Mouse (Mus musculus) stomach, embryonic 14.5 days (tissue): ENCODE measurements around the gene Znhit1. TPM values are rescaled to one million over a fixed set of nuclear protein-coding genes. Genes with fewer than 3 reads are reported as not detected.
"Not testable (repeated sequence)": the region's sequence is repeated elsewhere in the genome, so short reads cannot be mapped to it uniquely, and the experiment has no call there.

Source experiments
- ATAC-seq: fragments of 200-750 bp; cut with Nextera tagmentation; 2 replicates; pipeline ENCODE4 v1.8.0; 2017; ENCODE audit warnings: low read depth, moderate TSS enrichment; ENCODE audit not compliant: insufficient number of reproducible peaks, insufficient read depth, low FRiP score
- H3K27ac ChIP-seq: fragments of 300-500 bp; sonication (generic); 2 replicates; pipeline ENCODE4 v1.5.1; 2014; ENCODE audit warnings: mild to moderate bottlenecking, low read length, moderate library complexity, mixed read lengths
- H3K27me3 ChIP-seq: fragments of 300-500 bp; sonication (generic); 2 replicates; pipeline ENCODE4 v1.6.1; 2014; ENCODE audit warnings: low read length, control low read depth, mixed read lengths; ENCODE audit not compliant: control insufficient read depth, insufficient read depth
- H3K36me3 ChIP-seq: fragments of 300-500 bp; sonication (generic); 2 replicates; pipeline ENCODE4 v1.6.1; 2014; ENCODE audit warnings: mild to moderate bottlenecking, control low read depth, low read length, moderate library complexity, mixed read lengths; ENCODE audit not compliant: control insufficient read depth, insufficient read depth
- H3K4me1 ChIP-seq: fragments of 300-500 bp; sonication (generic); 2 replicates; pipeline ENCODE4 v1.6.1; 2014; ENCODE audit warnings: low read length, control low read depth, mixed read lengths; ENCODE audit not compliant: control insufficient read depth, insufficient read depth
- H3K4me2 ChIP-seq: fragments of 300-500 bp; sonication (generic); replicated peaks from 2 replicates; pipeline ENCODE4 v1.6.1; 2014; ENCODE audit warnings: low read depth, low read length, control low read depth
- H3K4me3 ChIP-seq: fragments of 300-500 bp; sonication (generic); 2 replicates; pipeline ENCODE4 v1.5.1; 2014; ENCODE audit warnings: low read depth, low read length, control low read depth
- H3K9ac ChIP-seq: fragments of 300-500 bp; sonication (generic); replicated peaks from 2 replicates; pipeline ENCODE4 v1.6.1; 2014; ENCODE audit warnings: low read depth, mild to moderate bottlenecking, control low read depth, low read length, moderate library complexity, mixed read lengths
- H3K9me3 ChIP-seq: fragments of 300-500 bp; sonication (generic); 2 replicates; pipeline ENCODE4 v1.6.1; 2016; ENCODE audit warnings: low read depth, low read length, control low read depth; ENCODE audit not compliant: control insufficient read depth
- WGBS: fragments of 180-500 bp; shearing (Covaris S2); extraction: QIAGEN DNeasy Blood & Tissue Kit; methylation state at CpG from one replicate; pipeline ENCODE4 v1.1.7; 2014; 5-methylcytosine and 5-hydroxymethylcytosine counted together
- polyA plus RNA-seq: library from polyadenylated mRNA; unstranded; fragments of >200 nt; fragmentation: Nextera tagmentation; extraction: Ambion mirVana; gene quantifications from 2 replicates; pipeline ENCODE4 v1.2.1, GENCODE M21; 2014

Znhit1 gene
- polyA plus RNA-seq, 1 experiment from 2014 or later, result 108 TPM

DNA sequence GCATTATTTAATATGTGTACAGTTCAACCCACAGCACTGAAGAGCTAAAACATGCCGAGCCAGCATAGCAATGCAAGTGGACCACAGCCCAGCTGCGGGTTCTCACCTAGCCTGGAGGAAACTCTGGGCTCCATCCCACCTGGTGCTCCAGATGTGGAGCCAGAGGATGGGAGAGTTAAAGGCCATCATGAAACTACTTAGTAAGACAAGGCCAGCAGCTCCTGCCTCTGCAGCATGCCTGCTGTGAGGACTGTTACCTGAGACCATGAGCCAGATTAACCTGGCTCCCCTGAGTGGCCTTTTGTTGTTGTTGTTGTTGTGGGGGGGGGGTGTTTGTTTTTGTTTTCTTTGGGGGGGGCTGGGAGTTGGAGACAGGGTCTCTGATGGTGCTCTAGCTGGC is 44.4 kb downstream of the Znhit1 start:
- Histone ChIP-seq H3K4me1 (no peaks in the 10 kb centered on the region), H3K36me3 (no peaks in the 10 kb centered on the region), H3K27me3 (no peaks in the 10 kb centered on the region), H3K27ac (no peak overlapping the region), H3K9me3 (no peaks in the 10 kb centered on the region), H3K9ac (no peak overlapping the region), H3K4me3 (no peak overlapping the region), H3K4me2 (no peak overlapping the region)
- no peak for ATAC-seq
- WGBS, result 70% methylated on average over 2 of the region's 2 CpGs

GRCm38 (mm10) chr5:136942781-136943180 is 45.0 kb downstream of the Znhit1 start:
- WGBS, result 55% methylated on average over 3 of the region's 3 CpGs

GRCm38 (mm10) chr5:136940845-136941560 is 46.8 kb downstream of the Znhit1 start:
- H3K4me2 ChIP-seq, result no peak overlapping the region
- H3K9me3 ChIP-seq, result no peaks in the 10 kb centered on the region
- no peak for ATAC-seq
- H3K4me3 ChIP-seq, result no peak overlapping the region
- H3K4me1 ChIP-seq, result no peaks in the 10 kb centered on the region
- no peak overlapping the region for H3K9ac ChIP-seq
- no peaks in the 10 kb centered on the region for H3K36me3 ChIP-seq
- no peaks in the 10 kb centered on the region for H3K27me3 ChIP-seq
- H3K27ac ChIP-seq, result no peak overlapping the region
- WGBS, result 85% methylated on average over 12 of the region's 12 CpGs

More at GRCm38 (mm10) chr5:136942781-136943180, 45.0 kb downstream of the Znhit1 start:
- no peak overlapping the region for H3K9ac ChIP-seq
- H3K4me2 ChIP-seq, result no peak overlapping the region
- no peak for ATAC-seq
- H3K27ac ChIP-seq, result no peak overlapping the region
- no peaks in the 10 kb centered on the region for H3K27me3 ChIP-seq
- no peak overlapping the region for H3K4me3 ChIP-seq
- H3K4me1 ChIP-seq, result no peaks in the 10 kb centered on the region
- H3K36me3 ChIP-seq, result no peaks in the 10 kb centered on the region
- H3K9me3 ChIP-seq, result no peaks in the 10 kb centered on the region

- H3K9ac ChIP-seq, ATAC-seq, H3K27ac ChIP-seq, H3K36me3 ChIP-seq, H3K27me3 ChIP-seq, H3K4me3 ChIP-seq, H3K4me1 ChIP-seq, H3K9me3 ChIP-seq, H3K4me2 ChIP-seq: not testable (repeated sequence)
- WGBS, result 74% methylated on average over 6 of the region's 6 CpGs
Measured at GRCm38 (mm10) chr5:136940029-136940428, 47.8 kb downstream of the Znhit1 start.

DNA sequence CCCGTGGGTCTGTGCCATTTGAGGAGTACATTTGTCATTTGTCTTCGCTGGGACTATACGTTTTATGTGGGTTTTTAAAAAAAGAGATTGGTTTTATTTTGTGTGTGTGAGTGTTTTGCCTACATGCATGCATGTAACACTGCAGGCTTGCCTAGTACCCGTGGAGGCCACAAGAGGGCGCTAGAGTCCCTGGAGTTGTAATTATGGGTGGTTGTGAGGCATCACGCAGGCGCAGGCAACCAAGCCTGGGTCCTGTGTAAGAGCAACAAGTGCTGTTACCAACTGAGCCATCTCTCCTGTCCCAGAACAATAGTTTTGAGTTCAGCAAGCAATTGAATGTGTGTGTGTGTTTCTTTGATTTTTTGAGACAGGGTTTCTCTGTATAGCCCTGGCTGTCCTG is 48.5 kb downstream of the Znhit1 start:
- 67% methylated on average over 7 of the region's 7 CpGs for WGBS
- Histone ChIP-seq H3K9ac (no peak overlapping the region), H3K4me2 (no peak overlapping the region), H3K4me3 (no peak overlapping the region), H3K9me3 (no peaks in the 10 kb centered on the region), H3K36me3 (no peaks in the 10 kb centered on the region), H3K27ac (no peak overlapping the region), H3K4me1 (no peaks in the 10 kb centered on the region), H3K27me3 (no peaks in the 10 kb centered on the region)
- no peak for ATAC-seq

DNA sequence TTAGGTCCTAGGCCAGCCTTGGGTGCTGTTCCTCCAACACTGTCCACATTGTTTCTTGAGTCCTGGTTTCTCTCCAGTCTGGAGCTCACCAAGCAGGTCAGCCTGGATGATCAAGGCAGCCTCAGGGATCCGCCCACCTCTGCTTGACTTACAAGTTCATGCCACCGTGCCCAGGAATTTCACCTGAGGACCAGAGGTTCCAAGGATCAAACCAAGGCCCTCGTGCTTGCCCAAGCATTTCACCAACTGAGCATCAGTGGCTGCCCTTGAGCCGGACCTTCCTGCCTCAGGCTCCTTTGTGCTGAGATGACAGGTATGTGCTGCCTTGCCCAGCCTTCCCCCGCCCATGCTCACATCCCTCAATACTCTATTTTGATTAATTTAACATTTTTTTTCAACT is 50.2 kb downstream of the Znhit1 start:
- no peak for ATAC-seq
- Histone ChIP-seq H3K9me3 (no peaks in the 10 kb centered on the region), H3K36me3 (no peaks in the 10 kb centered on the region), H3K4me1 (no peaks in the 10 kb centered on the region), H3K27ac (no peak overlapping the region), H3K4me2 (no peak overlapping the region), H3K27me3 (no peaks in the 10 kb centered on the region), H3K4me3 (no peak overlapping the region), H3K9ac (no peak overlapping the region)
- WGBS, result 87% methylated on average over 5 of the region's 5 CpGs

- Histone ChIP-seq H3K27me3 (no peaks in the 10 kb centered on the region), H3K27ac (no peak overlapping the region), H3K36me3 (no peaks in the 10 kb centered on the region), H3K9me3 (no peaks in the 10 kb centered on the region), H3K4me3 (no peak overlapping the region), H3K9ac (no peak overlapping the region), H3K4me1 (no peaks in the 10 kb centered on the region), H3K4me2 (no peak overlapping the region)
- WGBS, result 83% methylated on average over 6 of the region's 6 CpGs
- no peak for ATAC-seq
Measured at GRCm38 (mm10) chr5:136936750-136937149, 51.1 kb downstream of the Znhit1 start.

DNA sequence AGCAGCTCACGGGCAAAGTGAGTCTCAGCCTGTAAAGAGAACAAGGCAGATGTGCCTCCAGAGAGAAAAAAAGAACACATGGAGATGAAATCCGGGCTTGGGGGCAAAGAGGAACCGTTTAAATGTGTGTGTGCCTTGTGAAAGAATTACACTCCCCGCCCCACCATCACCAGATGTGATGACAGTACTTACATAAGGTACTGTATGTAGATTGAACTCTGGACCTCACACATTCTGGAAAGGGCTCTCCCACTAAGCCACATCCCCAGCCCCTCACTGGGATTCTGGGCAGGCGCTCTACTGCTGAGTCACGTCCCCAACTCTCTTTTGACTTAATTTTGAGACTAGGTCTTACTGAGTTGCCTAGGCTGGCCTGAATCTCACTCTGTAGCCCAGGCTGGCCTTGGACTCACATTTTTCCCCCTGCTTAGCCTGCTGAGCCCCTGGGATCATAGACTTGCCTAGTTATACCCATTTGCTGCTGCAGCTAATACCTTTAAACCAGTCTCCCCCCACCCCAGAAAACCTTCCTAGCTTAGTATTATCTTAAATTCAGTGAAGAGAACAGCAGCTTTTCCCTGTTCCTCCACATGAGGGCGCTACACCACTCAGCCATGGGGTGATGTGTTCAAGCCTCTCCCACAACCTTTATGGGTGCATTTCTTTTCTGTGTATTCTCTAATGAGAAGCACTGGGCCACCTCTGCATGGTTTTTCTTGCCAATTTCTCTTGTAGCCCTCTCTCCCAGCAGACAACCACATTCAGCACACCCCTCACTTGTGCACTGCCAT is 51.7 kb downstream of the Znhit1 start:
- no peaks in the 10 kb centered on the region for H3K4me1 ChIP-seq
- 61% methylated on average over 7 of the region's 7 CpGs for WGBS
- H3K9ac ChIP-seq, result no peak overlapping the region

More for the DNA sequence above, 51.7 kb downstream of the Znhit1 start:
- Histone ChIP-seq H3K27me3 (no peaks in the 10 kb centered on the region), H3K27ac (no peak overlapping the region), H3K9me3 (no peaks in the 10 kb centered on the region), H3K4me3 (no peak overlapping the region), H3K36me3 (no peaks in the 10 kb centered on the region), H3K4me2 (no peak overlapping the region)
- ATAC-seq, result no peak
